Mouse (Mus musculus): ENCODE measurements around the gene Pgm5. TPM values are rescaled to one million over a fixed set of nuclear protein-coding genes. Genes with fewer than 3 reads are reported as not detected.
A peak's percentile ranks its signal among the peaks of the same experiment; 100 is the strongest.

Gene Pgm5
- polyA plus RNA-seq (2014; fragmentation: Nextera tagmentation; extraction: Ambion mirVana), result 7.6 and 7.8 TPM in 2 replicates

DNA sequence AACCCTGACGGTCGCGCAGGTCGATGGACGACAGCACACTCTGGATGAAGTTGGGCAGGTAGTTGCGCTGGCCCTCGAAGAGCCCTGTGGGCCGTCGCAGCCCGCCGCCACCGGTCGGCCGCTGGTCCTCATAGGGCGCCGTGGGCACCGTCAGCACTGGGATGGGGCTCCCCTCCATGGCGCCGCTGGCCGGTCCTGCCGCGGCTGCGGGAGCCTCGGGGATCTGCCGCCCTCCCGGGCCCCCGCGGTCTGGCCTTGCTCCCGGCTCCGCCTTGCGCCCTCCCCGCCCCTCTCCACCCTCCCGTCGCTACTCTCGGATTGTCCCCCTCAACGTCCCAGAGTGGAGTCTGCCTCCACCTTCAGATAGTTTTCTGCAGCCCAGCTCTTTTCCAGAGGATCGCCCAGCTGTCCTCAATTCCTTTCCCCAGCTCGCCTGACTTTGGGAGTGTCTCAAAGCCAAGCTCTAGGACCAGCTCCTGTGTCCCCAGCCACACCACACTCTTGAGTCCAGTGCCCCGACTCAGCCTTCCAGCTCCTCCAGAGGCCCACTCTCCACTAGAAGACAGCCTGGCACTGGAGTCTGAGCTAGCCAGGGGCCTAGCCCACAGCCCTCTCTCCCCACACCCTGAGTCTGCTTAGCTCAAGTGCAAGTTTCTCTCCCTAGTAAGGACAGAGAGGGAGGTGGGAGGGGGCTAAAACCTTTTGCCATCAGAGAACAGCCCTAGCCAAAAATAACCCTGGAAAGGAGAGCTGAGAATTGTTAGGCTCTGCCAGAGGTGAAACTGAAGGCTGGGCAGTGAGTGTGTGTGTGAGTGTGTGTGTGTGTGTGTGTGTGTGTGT is at the start of gene Pgm5:
Pgm5 (minus strand) TSS at position 244 of the 840 bp plus-strand sequence.
- under 1% methylated on average over 38 of the region's 39 CpGs for WGBS
- ATAC-seq (ENCODE audit: insufficient number of reproducible peaks, insufficient read depth, low FRiP score, low read depth), result peak; percentile 81
- peaks cover 14 to 16% of the 10 kb centered on the region in 2 experiments for H3K4me1 ChIP-seq (ENCODE audit: control insufficient read depth in 2 of 2, insufficient read depth in 2 of 2, low read length in 2 of 2)

DNA sequence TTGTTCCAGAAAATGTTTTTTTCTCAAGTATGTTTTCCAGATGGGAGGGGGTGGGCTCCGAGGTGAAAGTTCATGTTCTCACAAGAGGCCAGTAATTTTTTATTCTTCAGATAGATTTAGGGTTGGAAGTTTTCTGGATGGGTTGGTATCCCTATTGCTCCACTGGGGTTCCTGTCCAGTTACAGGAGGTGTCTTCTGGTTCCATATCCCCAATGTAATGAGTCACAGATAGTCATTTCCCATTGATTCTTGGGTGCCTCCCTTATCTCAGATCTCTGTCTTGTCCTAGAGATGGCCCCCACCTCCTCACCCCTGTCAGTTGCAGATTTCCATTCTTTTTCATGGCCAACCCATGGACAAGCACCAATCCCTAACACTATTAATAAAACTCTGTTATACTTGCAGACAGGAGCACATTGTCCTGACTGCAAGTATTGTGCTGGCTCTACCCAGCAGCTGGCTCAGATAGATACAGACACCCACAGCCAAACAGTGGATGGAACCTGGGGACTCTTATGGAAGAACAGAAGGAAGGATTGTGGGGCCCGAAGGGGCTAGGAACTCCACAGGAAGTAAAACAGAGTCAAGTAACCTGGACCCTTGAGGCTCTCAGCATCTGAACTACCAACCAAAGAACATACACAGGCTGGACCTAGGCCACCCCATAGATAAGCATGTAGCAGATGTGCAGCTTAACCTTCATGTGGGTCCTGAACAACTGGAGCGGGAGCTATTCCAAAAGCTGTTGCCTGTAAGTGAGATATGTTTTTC is 46.9 kb upstream of the Pgm5 start:
- Histone ChIP-seq H3K36me3 (ENCODE audit: control insufficient read depth, insufficient read depth, low read length) (no peaks in the 10 kb centered on the region), H3K9ac (ENCODE audit: low read length) (no peak overlapping the region), H3K4me1 (ENCODE audit: control insufficient read depth in 2 of 2, insufficient read depth in 2 of 2, low read length in 2 of 2) (no peaks in the 10 kb centered on the region), H3K27me3 (ENCODE audit: control insufficient read depth, insufficient read depth, low read length) (peaks cover 19% of the 10 kb centered on the region), H3K4me3 (ENCODE audit: control insufficient read depth in 1 of 2, insufficient read depth in 1 of 2, low read depth in 1 of 2, low read length in 2 of 2) (no peak overlapping the region), H3K9me3 (ENCODE audit: control insufficient read depth, low read length) (no peaks in the 10 kb centered on the region), H3K4me2 (ENCODE audit: low read length) (no peak overlapping the region), H3K27ac (replicated peaks in 1 of 2; ENCODE audit: control insufficient read depth in 1 of 2, insufficient read depth in 1 of 2, low read depth in 2 of 2, low read length in 2 of 2) (no peak overlapping the region)
- WGBS, result 80% methylated on average over 3 of the region's 3 CpGs
- no peak for ATAC-seq (ENCODE audit: insufficient number of reproducible peaks, insufficient read depth, low FRiP score, low read depth)

More for the DNA sequence above, at the start of gene Pgm5:
- H3K9ac ChIP-seq (ENCODE audit: low read length), result peak within 1 kb of the TSS; percentile 87
- peak within 1 kb of the TSS; percentile 59 to 79 for H3K4me3 ChIP-seq (ENCODE audit: control insufficient read depth in 1 of 2, insufficient read depth in 1 of 2, low read depth in 1 of 2, low read length in 2 of 2)
- H3K4me2 ChIP-seq (ENCODE audit: low read length), result peak within 1 kb of the TSS; percentile 78
- H3K27ac ChIP-seq (replicated peaks in 1 of 2; ENCODE audit: control insufficient read depth in 1 of 2, insufficient read depth in 1 of 2, low read depth in 2 of 2, low read length in 2 of 2), result peak within 1 kb of the TSS; percentile 95 to 96
- no peaks in the 10 kb centered on the region for H3K36me3 ChIP-seq (ENCODE audit: control insufficient read depth, insufficient read depth, low read length)
- no peaks in the 10 kb centered on the region for H3K27me3 ChIP-seq (ENCODE audit: control insufficient read depth, insufficient read depth, low read length)
- no peaks in the 10 kb centered on the region for H3K9me3 ChIP-seq (ENCODE audit: control insufficient read depth, low read length)

DNA sequence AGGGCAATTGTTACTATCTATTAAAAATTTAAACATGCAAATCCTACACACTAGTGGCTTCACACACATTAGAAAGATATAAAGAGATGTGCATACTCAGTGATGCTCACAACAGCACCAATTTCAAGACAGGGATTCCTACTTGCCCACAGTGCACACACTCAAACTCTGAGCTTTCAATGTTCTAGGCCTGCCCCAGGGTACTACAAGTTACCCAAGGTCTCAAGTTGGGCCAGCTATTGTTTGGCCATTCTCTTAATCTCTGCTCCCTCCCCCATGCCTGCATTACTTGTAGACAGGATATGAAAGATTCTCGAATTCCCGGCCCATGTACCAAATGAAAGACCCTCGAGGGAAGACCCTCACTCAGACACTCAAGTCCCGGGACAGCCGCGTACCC is 46.0 kb upstream of the Pgm5 start:
- peaks cover 28% of the 10 kb centered on the region for H3K27me3 ChIP-seq (ENCODE audit: control insufficient read depth, insufficient read depth, low read length)
- no peak overlapping the region for H3K4me3 ChIP-seq (ENCODE audit: control insufficient read depth in 1 of 2, insufficient read depth in 1 of 2, low read depth in 1 of 2, low read length in 2 of 2)
- ATAC-seq (ENCODE audit: insufficient number of reproducible peaks, insufficient read depth, low FRiP score, low read depth), result no peak
- 87% methylated on average over 3 of the region's 6 CpGs for WGBS
- no peak overlapping the region for H3K27ac ChIP-seq (replicated peaks in 1 of 2; ENCODE audit: control insufficient read depth in 1 of 2, insufficient read depth in 1 of 2, low read depth in 2 of 2, low read length in 2 of 2)
- no peak overlapping the region for H3K4me2 ChIP-seq (ENCODE audit: low read length)
- H3K36me3 ChIP-seq (ENCODE audit: control insufficient read depth, insufficient read depth, low read length), result no peaks in the 10 kb centered on the region
- H3K9ac ChIP-seq (ENCODE audit: low read length), result no peak overlapping the region
- H3K4me1 ChIP-seq (ENCODE audit: control insufficient read depth in 2 of 2, insufficient read depth in 2 of 2, low read length in 2 of 2), result no peaks in the 10 kb centered on the region
- no peaks in the 10 kb centered on the region for H3K9me3 ChIP-seq (ENCODE audit: control insufficient read depth, low read length)

DNA sequence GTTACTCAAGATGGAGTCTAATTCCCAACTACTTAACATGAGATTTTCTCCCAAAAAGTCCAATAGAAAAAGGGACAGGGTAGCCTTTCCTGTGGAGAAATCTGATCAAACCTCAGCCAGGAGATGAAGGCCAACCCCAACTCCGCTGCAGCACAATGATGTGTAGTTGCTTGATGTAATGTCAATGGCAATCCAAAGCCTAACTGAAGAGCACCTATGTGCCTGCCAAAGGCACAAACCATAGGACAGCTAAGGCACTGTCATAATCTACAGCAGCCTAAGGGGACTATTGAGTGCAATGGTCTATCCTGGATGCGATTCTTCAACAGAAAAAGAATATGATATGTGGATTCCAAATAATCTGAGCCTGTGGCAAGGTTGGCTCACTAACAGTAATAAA is 41.2 kb upstream of the Pgm5 start:
- 60% methylated on average over 2 of the region's 2 CpGs for WGBS
- H3K4me2 ChIP-seq (ENCODE audit: low read length), result no peak overlapping the region

DNA sequence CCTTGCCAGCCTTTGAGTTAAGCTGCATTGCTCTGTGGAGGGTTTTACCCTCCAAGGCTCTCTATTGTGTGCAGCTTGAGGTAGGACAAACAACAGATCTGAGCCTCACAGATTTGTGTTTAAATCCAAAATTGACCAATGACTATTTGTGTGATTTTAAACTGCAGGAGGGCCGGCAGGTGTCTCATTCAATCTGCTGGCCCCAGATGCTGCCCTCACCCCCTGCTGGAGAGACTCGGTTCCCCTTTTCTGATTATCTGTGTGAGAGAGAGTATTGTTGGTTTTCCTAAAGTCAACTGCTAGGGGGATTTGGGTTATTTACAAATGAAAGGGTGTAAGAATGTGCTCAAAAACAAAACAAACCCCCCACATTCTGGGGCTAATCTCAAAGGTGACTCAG is 40.6 kb upstream of the Pgm5 start:
- 10% methylated on average over 2 of the region's 2 CpGs for whole genome bisulfite sequencing
- Histone ChIP-seq H3K4me2 (ENCODE audit: low read length) (no peak overlapping the region), H3K4me1 (ENCODE audit: control insufficient read depth in 2 of 2, insufficient read depth in 2 of 2, low read length in 2 of 2) (peaks cover 10 to 24% of the 10 kb centered on the region in 2 experiments), H3K9me3 (ENCODE audit: control insufficient read depth, low read length) (no peaks in the 10 kb centered on the region), H3K36me3 (ENCODE audit: control insufficient read depth, insufficient read depth, low read length) (no peaks in the 10 kb centered on the region), H3K4me3 (ENCODE audit: control insufficient read depth in 1 of 2, insufficient read depth in 1 of 2, low read depth in 1 of 2, low read length in 2 of 2) (no peak overlapping the region), H3K9ac (ENCODE audit: low read length) (no peak overlapping the region), H3K27me3 (ENCODE audit: control insufficient read depth, insufficient read depth, low read length) (peaks cover 76% of the 10 kb centered on the region), H3K27ac (replicated peaks in 1 of 2; ENCODE audit: control insufficient read depth in 1 of 2, insufficient read depth in 1 of 2, low read depth in 2 of 2, low read length in 2 of 2) (no peak overlapping the region)
- no peak for ATAC-seq (ENCODE audit: insufficient number of reproducible peaks, insufficient read depth, low FRiP score, low read depth)

More for the DNA sequence above, 41.2 kb upstream of the Pgm5 start:
- Histone ChIP-seq H3K36me3 (ENCODE audit: control insufficient read depth, insufficient read depth, low read length) (no peaks in the 10 kb centered on the region), H3K9ac (ENCODE audit: low read length) (no peak overlapping the region), H3K27ac (replicated peaks in 1 of 2; ENCODE audit: control insufficient read depth in 1 of 2, insufficient read depth in 1 of 2, low read depth in 2 of 2, low read length in 2 of 2) (no peak overlapping the region), H3K9me3 (ENCODE audit: control insufficient read depth, low read length) (no peaks in the 10 kb centered on the region), H3K27me3 (ENCODE audit: control insufficient read depth, insufficient read depth, low read length) (peaks cover 70% of the 10 kb centered on the region), H3K4me1 (ENCODE audit: control insufficient read depth in 2 of 2, insufficient read depth in 2 of 2, low read length in 2 of 2) (peaks cover 5 to 18% of the 10 kb centered on the region in 2 experiments; a peak in 3 of 4 replicates), H3K4me3 (ENCODE audit: control insufficient read depth in 1 of 2, insufficient read depth in 1 of 2, low read depth in 1 of 2, low read length in 2 of 2) (no peak overlapping the region)
- no peak for ATAC-seq (ENCODE audit: insufficient number of reproducible peaks, insufficient read depth, low FRiP score, low read depth)

DNA sequence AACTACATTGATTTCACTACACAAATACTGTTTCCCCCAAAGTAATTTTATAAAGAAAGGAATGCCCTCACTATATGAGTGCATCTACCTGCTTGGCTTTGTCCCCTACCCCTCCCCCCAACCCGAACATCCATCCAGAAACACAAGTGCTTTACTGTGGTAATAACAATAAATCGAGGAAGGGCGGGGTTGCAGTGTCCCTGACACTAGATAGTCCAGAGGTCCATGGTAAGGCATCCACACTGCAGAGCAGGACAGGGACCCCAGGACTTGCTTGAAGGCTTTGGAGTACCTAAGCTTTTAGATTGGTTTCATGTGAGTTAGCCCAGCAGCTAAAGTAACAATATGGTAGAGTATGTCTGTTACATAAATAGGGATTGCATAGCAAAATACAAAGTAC is 40.0 kb upstream of the Pgm5 start:
- no peak for ATAC-seq (ENCODE audit: insufficient number of reproducible peaks, insufficient read depth, low FRiP score, low read depth)
- peaks cover 82% of the 10 kb centered on the region for H3K27me3 ChIP-seq (ENCODE audit: control insufficient read depth, insufficient read depth, low read length)
- whole genome bisulfite sequencing, result 11% methylated on average over 3 of the region's 3 CpGs

DNA sequence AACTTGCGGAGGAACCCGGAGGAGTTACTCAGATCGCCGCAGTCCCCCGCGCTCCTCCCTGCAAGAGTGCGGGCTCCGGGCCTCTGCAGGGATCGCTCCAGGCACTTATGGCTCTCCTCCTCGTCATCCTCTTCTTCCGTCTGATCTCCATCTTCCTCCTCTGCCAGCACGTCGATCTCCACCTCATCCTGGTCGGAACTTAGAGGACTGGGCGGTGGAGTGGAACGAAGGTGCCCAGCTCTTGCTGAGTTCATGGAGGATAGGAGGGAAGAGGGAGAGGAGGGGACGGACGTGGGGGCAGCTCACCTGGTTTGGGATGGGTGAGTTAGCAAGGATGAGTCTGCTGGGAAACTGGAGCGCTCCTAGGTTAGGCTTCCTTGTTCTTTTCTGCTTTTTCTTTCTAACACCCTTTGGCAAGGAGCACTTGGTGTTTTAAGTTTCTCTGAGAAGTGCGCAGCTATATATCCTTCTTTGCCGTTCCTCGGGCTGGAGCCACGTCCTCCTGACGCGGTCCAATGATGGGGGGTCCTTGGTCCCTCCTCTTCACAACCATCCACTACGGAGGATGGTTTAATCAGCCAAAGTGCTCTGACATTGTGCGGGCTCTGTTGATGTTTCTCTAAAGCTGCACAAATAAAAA is 39.0 kb upstream of the Pgm5 start, which contains the start of gene Foxd4:
Foxd4 (minus strand) TSS at position 617 of the 640 bp plus-strand sequence.
- no peak for ATAC-seq (ENCODE audit: insufficient number of reproducible peaks, insufficient read depth, low FRiP score, low read depth)
- Histone ChIP-seq H3K4me3 (ENCODE audit: control insufficient read depth in 1 of 2, insufficient read depth in 1 of 2, low read depth in 1 of 2, low read length in 2 of 2) (peak within 1 kb of the TSS; percentile 36 to 49), H3K36me3 (ENCODE audit: control insufficient read depth, insufficient read depth, low read length) (no peaks in the 10 kb centered on the region), H3K4me1 (ENCODE audit: control insufficient read depth in 2 of 2, insufficient read depth in 2 of 2, low read length in 2 of 2) (peaks cover 11 to 28% of the 10 kb centered on the region in 2 experiments), H3K4me2 (ENCODE audit: low read length) (peak within 1 kb of the TSS; percentile 77), H3K27me3 (ENCODE audit: control insufficient read depth, insufficient read depth, low read length) (peaks cover 84% of the 10 kb centered on the region), H3K27ac (replicated peaks in 1 of 2; ENCODE audit: control insufficient read depth in 1 of 2, insufficient read depth in 1 of 2, low read depth in 2 of 2, low read length in 2 of 2) (no peak within 1 kb of the TSS), H3K9ac (ENCODE audit: low read length) (no peak within 1 kb of the TSS), H3K9me3 (ENCODE audit: control insufficient read depth, low read length) (no peaks in the 10 kb centered on the region)
- WGBS, result 1% methylated on average over 27 of the region's 27 CpGs

More for the DNA sequence above, 40.0 kb upstream of the Pgm5 start:
- H3K36me3 ChIP-seq (ENCODE audit: control insufficient read depth, insufficient read depth, low read length), result no peaks in the 10 kb centered on the region
- no peak overlapping the region for H3K4me2 ChIP-seq (ENCODE audit: low read length)
- H3K27ac ChIP-seq (replicated peaks in 1 of 2; ENCODE audit: control insufficient read depth in 1 of 2, insufficient read depth in 1 of 2, low read depth in 2 of 2, low read length in 2 of 2), result no peak overlapping the region
- H3K4me1 ChIP-seq (ENCODE audit: control insufficient read depth in 2 of 2, insufficient read depth in 2 of 2, low read length in 2 of 2), result peaks cover 11 to 28% of the 10 kb centered on the region in 2 experiments
- H3K9me3 ChIP-seq (ENCODE audit: control insufficient read depth, low read length), result no peaks in the 10 kb centered on the region
- H3K4me3 ChIP-seq (ENCODE audit: control insufficient read depth in 1 of 2, insufficient read depth in 1 of 2, low read depth in 1 of 2, low read length in 2 of 2), result no peak overlapping the region
- no peak overlapping the region for H3K9ac ChIP-seq (ENCODE audit: low read length)

All from heart, embryonic 14.5 days (tissue).